Mouse (Mus musculus) right cerebral cortex, adult 2 months (tissue): ENCODE measurements around the gene Psma4.
"Not testable (repeated sequence)": the region's sequence is repeated elsewhere in the genome, so short reads cannot be mapped to it uniquely, and the experiment has no call there.

Experiments used
- DNase-seq, 2 experiments: peaks; one replicate each; pipeline ENCODE4 v3.0.0; 2021 to 2022; ENCODE audit warnings: low spot score in 2 of 2

Psma4 gene

DNA sequence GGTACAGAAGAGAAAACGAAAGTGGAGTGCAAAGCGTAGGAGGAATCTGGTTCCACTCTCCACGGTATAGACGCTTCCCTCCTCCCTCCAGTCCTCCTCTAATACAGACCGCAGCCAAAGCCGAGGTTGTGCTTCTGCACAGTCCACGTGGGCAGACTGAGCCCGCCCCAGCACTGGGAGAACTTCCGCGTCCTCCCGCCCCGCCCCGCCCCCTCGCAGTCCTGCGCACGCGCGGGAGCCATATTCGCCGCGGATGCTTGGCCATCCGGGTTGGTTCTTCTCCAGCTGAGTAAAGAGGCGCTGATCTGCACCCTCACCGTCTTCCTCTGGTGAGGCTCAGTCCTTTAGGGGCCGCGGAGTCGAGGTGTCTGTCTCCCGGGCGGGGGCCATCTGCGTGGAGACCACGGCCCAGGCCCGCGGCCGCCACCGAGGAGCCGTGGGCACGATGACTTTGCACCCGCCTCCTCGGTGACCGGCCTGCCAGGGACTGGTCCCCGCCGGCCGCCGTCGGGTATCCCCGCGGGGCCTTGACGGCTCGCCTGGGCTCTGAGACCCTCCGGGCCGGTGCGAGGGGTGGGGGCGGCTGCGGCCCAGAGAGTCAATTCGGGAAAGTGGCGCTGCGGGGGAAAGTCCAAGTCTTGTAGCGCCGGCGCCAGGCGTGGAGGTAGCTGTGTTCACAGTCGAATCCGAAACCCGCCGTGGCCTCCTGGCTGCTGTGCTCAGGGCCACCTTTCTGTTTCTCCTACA is at the start of gene Psma4, which contains the start of gene AY074887:
Psma4 (plus strand) TSS at position 216 of the 747 bp plus-strand sequence.
AY074887 (minus strand) TSS at position 424 of the 747 bp plus-strand sequence.
- DNase-seq: peak; percentile 83 to 87

DNA sequence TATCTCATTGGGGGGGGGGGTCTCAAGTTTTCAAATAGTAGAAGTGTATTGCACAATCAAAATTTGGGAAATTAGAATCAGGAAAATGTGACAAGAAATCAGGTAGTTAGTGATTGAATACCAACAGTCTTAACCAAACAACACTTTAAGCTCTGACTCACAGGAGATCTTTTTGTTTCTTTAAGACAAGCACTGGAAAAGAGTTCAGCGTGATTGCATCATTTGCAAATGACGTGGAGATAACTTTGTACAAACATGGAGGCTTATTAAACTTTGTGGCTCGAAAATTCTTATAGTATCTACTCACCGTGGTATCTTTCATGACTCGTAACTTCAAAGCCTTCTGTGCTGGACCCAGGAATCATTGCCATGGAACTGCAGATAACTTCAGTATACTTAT is 41.1 kb upstream of the Psma4 start:
- no peak for DNase-seq

DNA sequence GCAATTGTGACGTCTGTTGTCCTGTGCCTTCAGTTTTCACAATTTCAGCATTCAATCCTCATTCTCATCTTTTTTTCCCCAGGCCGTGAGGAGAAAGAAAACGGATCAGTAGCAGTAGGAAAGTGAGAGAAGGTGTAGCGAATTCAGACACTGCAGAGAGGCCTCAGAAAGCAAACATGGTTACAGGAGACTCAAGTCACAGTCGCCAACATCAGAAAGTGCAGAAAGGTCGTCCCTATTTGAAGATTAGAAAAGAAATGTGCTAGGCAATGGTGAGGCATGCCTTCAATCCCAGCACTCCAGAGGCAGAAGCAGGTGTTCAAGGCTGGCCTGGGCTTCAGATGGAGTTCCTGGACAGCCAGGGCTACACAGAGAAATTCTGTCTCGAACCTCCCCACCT is 35.0 kb upstream of the Psma4 start:
- DNase-seq: no peak

DNA sequence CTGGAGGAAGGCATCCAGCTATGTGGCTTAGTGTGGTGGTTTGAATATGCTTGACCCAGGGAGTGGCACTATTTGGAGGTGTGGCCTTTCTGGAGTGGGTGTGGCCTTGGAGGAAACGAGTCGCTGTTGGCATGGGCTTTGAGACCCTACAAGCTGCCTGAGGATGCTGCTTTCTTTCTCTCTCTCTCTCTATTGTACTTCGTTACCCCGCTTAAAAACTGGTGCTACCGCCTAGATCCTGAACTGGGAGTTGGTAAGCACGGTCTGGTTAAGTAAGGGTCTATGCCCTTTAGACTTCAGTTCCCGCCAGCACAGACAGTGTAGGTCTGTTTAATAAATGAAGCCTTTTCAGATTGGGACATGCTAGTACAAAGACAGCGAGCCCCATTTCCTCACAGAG is 34.2 kb upstream of the Psma4 start:
- DNase-seq: no peak

DNA sequence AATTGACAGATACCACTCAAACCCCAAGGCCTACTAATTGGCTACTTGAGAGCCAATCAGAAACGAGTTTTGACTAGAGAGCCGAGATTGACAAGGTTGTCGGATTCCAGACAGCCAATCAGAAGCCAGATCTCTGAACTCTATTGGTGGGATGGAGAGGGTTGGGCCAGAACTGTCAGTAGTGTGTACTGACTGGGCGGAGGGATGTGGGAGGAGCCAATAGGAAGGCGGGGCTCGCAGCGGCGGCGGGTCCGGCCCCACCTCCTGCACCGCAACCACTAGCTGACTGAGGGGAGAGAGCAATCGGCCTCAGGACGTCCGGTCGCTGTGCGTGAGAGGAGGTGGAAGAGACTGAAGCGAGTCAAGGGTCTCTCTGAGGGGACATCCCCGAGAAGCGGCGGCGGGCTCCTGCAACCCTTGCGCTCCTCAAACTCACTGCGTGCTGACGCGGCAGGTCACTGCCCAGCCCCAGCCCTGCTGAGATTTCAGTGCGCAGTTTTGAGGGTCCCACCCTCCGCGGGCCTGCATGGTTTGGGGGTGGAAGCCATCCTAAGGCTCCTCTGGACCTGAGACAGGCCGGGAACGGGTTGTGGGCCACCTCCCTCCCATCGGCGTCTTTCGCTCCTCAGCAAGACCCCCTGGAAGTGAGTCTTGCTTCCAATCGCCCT is 33.4 kb upstream of the Psma4 start, which contains the start of gene Hykk:
Hykk (plus strand) TSS at position 274 of the 668 bp plus-strand sequence.
- DNase-seq: peak; percentile 84 to 89

DNA sequence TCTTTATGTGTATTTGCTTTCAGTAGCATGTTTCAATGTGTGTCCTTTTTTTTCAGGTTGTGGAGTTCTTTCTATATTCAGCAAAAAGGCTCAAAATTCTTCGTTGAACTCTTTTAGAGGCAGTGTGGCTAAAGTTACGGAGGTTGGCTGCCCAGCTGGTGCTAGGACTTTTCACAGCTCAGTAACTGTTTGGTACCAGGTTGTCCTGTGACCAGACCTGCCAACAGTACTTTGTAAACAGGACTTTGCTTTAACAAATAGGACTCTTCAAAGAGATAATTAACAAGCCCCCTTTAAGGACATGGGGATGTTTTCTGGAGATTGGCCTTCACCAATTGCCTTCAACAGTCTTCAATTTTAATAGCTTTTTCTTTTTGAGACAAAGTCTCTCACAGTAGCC is 32.4 kb upstream of the Psma4 start:
- DNase-seq: no peak

DNA sequence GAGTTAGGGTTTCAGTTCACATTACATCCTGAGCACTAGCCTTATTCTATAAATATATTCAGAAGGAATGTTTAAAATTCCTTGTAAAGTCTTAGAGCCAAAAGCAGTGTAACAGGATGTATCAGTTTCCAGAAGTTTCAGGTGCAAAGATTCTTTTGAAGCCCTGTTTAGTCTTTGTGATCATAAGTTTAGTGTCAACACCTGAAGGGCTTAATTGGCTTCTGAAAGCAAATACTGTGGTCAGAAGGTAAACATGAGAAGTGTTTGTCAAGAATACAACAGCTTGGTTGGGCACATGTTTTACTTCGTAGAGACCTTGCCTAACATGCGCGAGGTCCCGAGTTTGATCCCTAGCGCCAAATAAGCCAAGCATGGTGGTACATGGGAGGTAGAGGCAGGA is 31.8 kb upstream of the Psma4 start:
- no peak for DNase-seq

DNA sequence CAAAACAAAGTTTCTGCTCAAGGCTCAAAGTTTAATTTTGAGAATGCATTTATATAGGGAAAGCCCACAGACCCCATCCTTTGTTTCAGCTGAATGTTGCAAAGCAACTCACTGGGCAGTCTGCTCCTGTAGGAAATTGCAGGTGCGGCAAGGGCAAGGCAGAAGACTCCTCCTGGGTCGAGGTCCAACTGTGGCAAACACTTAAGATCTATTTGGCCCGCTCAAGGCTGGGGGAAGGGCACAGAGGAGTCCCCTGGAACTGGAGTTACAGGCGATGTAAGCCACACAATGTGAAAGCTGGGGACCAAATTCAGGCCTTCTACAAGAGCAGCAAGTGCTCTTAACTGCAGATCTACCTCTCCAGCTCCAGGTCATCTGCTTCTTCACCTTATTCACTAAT is 30.6 kb upstream of the Psma4 start:
- no peak for DNase-seq

DNA sequence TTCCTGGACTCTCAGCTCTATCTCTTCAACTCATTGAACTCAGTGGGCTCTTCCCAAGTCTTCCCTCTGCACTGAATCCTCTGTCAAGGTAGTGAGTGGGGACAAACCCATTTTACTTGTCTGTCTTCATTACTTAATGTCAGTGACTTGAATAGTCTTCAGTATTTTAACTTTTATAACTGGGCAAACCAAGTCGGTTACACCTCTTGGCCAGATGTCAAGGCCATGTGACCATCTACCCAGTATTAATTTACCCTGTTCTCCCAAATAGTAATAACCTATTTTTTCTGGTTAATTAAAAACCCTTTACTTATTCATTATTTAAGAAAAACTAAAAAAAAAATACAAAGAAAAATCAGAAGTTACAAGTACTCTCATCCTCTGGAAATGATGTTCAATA is 19.8 kb upstream of the Psma4 start:
- no peak for DNase-seq

DNA sequence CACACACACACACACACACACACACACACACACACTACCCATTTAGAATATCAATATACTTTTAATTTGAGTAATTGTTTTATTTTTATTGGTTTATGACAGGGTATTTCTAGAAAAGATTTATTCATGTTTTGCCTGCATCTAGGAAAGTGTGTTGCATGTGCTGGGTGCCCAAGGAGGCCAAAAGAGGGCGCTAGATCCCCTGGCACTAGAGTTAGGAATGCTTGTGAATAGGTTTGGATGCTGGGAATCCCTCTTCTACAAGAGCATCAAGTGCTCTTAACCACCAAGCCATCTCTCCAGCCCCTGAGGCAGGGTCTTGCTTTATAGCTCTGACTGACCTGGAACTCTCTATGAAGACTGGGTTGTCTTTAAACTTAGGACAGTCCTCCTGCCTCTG is 18.8 kb upstream of the Psma4 start:
- no peak for DNase-seq

DNA sequence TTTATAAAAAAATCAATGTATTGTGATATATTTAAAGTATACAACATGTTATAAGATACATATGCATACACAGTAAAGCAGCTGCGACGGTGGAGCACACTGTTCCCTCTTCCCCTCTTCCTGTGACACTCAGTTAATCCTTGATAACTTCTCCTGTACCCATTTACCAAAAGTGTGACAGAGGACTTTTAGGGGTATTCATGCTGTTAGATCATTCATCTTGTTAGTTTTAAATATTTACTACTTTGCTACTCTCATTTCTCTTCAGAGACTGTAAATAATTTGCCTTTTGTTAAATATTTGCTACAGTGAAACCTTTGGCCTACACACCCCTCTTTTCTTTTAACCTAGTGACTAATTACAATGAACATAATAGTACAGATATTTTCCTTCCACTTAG is 18.2 kb upstream of the Psma4 start:
- DNase-seq: no peak

DNA sequence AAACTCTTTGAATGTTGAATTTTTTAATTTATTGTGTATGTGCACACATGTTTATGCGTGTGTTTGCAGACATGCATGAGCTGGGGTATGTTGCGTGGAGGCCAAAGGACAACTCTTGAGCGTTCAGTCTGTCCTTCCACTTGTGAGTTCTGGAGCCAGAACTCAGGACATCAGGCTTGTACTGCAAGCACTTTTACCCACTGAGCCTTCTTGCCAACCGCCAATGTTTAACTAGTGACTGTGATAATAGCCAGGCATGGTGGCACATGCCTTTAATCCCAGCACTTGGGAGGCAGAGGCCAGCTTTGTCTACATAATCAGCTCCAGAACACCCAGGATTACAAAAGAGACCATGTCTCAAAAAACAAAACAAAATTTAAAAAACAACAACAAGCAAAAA is 8.5 kb upstream of the Psma4 start:
- no peak for DNase-seq

DNA sequence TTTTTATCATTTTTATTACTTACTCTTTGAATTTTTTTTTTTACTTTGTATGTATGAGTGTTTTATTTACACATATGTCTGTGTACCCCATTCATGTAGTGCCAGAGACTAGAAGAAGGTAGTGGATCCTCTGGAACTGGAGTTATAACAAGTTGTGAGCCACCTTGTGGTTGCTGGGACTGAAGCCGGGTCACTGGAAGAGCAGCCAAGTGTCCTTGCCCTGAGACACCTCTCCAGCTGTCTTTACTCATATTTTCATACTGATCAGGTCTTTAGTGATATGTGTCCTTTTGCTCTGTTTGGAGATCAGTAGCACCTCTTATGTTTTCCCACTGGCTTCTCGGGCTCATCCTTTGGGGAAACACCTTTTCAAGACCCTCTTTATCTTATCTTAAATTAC is 6.1 kb upstream of the Psma4 start:
- no peak for DNase-seq

DNA sequence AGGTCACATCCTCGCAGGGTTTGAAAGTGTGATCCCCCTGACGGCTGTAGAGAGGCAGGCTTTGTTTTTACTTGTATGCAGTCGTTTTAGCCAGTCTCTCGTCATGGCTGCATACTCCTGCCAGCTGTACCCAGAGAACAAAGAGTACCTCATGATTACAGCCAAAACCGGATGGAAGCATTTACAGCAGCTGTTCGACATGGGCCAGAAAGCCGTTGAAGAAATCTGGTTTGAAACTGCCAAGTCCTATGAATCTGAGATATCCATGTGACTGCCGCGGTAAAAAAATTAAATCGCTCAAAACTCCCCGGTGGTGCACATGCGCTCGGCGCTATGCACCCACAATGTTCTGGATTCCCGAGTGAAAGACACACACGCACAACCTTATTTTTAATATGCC is 4.3 kb upstream of the Psma4 start:
- DNase-seq: no peak

DNA sequence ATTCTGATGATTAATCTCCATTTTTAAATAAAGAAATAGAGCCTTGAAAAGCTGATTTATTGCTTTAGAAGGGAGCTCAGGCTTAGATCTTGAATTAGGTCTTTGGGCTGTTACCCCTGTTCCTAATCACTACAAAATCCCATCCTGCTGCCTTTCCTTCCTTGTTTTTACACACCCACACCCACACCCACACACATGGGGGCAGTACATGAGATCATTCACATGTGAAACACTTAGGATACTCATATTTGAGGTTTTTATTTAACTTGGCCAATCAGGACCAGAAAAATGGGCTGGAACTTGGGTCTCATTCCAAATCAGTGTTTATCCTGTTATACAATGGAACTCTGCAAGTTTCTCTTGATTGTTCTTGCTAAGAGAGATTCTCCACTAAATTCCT is 1.1 kb upstream of the Psma4 start:
- DNase-seq: no peak

DNA sequence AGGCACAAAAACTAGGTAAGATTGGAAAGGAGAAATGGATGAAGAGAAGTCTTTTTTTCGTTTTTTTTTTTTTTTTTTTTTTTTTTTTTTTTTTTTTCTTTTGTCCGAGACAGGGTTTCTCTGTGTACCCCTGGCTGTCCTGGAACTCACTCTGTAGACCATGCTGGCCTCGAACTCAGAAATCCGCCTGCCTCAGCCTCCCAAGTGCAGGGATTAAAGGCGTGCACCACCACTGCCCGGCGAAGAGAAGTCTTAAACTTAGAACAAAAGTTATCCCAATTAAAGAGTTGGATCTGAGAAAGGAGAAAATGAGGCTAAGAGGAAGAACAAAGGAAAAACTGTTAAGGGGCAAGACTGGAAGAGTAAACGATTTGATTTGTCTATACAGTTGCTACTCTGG is 428 bp upstream of the Psma4 start:
- DNase-seq: not testable (repeated sequence)

DNA sequence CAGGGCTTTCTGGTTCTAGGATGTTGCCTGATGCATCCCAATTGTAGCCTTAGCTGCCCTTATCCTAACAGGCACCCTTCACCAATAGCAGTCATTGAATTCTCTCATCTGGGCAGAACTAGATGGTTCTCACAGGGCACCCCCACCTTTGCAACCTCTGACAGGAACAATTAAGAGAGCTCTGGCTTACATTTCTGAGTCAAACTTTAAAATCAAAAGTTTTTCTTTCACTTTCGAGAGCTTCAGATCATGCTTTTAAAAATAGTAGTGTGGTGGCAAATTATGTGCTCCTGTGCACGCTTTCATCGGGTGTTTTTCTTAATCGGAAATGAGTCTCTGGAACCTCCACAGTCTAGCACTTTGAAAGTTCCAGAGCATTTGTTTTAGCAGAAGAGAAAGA is 10.5 kb downstream of the Psma4 start:
- no peak for DNase-seq

DNA sequence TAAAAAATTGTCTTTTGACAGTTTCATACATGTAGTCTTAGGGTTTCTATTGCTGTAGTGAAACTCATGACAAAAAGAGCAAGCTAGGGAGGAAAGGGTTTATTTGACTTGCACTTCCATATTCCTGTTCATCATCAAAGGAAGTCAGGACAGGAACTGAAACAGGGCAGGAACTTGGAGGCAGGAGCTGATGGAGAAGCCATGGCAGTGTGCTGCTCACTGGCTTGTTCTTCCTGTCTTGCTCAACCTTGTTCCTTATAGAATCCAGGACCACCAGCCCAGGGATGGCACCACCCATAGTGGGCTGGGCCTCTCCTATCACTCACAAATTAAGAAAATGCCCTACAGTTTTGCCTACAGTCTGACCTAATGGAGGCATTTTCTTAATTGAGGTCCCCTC is 13.1 kb downstream of the Psma4 start:
- DNase-seq: no peak

DNA sequence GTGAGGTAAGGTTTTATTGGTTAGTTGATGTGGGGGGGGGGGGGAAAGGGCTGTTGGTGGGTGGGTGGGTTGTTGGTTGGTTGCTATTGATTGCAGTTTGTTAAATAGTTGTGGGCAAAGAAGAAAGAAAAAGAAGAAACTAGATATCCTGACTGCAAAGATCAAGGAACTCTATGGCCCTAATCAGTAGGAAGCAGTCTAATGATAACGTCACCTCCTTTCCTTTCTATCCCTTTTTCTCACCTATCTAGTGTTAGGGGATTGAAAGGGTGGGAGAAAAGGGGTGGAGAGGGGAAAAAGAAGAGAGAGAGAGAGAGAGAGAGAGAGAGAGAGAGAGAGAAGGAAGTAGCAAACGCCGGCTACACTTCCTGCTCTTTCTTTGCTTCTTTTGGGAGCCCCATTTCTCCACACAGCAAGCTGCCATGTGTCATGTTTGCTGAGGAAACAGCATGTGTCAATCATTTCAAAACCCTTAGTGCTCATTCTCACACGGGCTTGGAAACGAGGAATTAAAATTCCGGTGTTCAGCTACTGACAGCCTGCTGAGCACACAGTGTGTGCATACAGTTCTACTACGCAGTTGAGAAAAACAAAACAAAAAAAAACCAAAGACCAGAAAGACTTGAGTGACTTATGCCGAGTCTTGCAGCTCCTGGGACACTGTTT is 19.5 kb downstream of the Psma4 start:
- no peak for DNase-seq

DNA sequence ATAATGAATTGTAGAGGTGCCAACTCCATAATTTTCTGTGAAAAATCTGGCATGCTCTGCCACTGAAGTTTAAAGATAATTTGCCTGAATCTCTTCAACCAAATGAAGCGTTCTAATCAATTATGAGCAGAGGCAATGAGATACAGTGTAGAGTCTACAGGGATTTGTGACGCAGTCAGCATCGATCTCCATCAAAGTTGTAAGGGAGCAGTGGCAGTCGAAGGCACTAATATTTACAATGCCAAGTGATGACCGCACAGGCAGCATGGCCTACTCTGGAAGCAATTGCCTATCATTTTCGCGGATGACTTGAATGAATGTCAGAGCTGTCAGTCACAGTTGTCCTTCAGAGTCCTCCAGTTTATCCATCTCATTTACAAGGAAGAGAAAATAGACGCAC is 30.1 kb downstream of the Psma4 start, which contains the start of gene Chrna5:
Chrna5 (plus strand) TSS at position 207 of the 400 bp plus-strand sequence.
- DNase-seq: no peak

DNA sequence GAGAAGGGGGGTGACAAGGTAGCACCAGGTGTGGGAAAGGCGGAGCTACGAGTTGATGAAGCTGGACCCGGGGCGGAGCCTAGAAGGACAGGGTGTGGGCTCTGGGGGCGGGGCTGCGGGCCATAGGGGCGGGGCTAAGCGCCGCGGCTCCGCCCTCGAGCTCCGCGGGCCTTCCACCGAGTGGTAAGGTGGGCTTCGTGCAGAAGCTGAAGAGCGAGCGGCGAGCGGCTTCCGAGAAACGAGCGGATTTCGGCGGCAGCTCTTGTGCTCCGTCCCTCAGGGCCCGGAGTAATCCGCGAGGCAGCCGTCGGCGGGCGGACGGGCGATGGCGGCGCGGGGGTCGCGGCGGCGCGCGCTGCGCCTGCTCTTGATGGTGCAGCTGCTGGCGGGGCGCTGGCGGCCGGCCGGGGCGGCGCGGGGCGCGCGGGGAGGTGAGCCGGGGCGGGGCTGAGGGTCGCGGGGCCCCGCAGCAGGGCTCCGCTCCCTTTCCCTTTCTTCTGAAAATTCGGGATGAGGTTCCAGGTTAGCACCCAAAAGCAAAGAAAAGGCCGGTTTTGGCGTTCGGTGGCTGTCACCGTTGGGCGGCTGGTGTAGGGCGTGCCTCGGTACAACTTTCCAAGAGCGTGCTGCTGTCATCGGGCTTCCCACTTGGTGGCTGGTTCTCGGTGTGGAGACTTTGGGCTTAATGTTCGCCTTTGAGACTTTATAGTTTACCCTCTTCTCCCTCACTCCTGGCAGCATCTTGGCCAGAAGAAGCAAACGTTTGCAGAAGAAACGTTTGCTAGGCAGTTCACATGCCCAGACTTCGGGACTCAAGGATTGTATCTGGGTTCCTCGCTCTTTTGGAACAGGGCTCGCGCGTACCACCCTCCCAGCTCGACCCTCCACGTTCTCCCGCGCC is 31.0 kb downstream of the Psma4 start:
- no peak for DNase-seq

DNA sequence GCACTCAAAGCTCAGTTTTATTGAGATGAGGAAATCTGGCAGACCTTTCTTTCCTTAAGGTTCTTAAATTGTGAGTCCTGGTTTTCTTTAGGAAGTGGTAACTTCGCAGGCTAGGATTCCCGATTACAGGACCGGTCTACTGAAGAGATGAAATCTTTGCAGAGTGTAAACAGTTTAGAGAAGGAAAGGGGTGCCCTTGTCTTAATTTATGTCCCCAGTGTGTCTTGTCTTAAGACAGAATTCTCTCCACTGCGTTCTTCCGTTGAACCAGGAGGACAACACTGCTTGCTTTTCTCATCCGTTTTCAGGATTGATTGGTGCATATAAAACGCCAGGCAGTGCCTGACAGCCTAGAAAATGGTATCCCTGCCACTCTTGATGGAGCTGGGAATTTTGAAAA is 31.8 kb downstream of the Psma4 start:
- DNase-seq: no peak
